Mouse (Mus musculus) liver, embryonic 14.5 days (tissue): ENCODE data around the gene Pex11a. TPM values are rescaled to one million over a fixed set of nuclear protein-coding genes. Genes with fewer than 3 reads are reported as not detected.
A peak's percentile ranks its signal among the peaks of the same experiment; 100 is the strongest.

Source experiments
- ATAC-seq: fragments of 200-750 bp; cut with Nextera tagmentation; 2 replicates; pipeline ENCODE4 v1.8.0; 2017; ENCODE audit warnings: moderate number of reproducible peaks, mild to moderate bottlenecking, moderate library complexity; ENCODE audit not compliant: insufficient read depth
- DNase-seq, 3 experiments: peaks; one replicate each; pipeline ENCODE4 v3.0.0-alpha.2; 2012 to 2013; ENCODE audit warnings: low read depth in 3 of 3, low spot score in 3 of 3
- H3K27ac ChIP-seq: fragments of 300-500 bp; sonication (generic); 2 replicates; pipeline ENCODE4 v1.5.1; 2014; ENCODE audit warnings: moderate library complexity, mild to moderate bottlenecking, control low read depth, inconsistent platforms
- H3K27me3 ChIP-seq: fragments of 300-500 bp; sonication (generic); 2 replicates; pipeline ENCODE4 v1.6.1; 2014; ENCODE audit warnings: mild to moderate bottlenecking, low read length, moderate library complexity; ENCODE audit not compliant: control insufficient read depth, insufficient read depth
- H3K36me3 ChIP-seq: fragments of 300-500 bp; sonication (generic); replicated peaks from 2 replicates; pipeline ENCODE4 v1.6.1; 2014; ENCODE audit warnings: low read depth; ENCODE audit not compliant: control insufficient read depth, insufficient read depth
- H3K4me1 ChIP-seq, 2 experiments: fragments of 200-500 bp in 1 of 2; fragments of 300-500 bp in 1 of 2; sonication (generic) in 1 of 2; replicated peaks; 2 replicates each; pipeline ENCODE4 v1.6.1; 2012 to 2014; ENCODE audit warnings: antibody characterized with exemption in 1 of 2, inconsistent platforms in 1 of 2, low read length in 1 of 2; ENCODE audit not compliant: control insufficient read depth in 2 of 2, insufficient read depth in 2 of 2
- H3K4me2 ChIP-seq: fragments of 300-500 bp; sonication (generic); 2 replicates; pipeline ENCODE4 v1.6.1; 2014; ENCODE audit warnings: low read depth, mild to moderate bottlenecking, control low read depth, moderate library complexity
- H3K4me3 ChIP-seq, 2 experiments: fragments of 200-500 bp in 1 of 2; fragments of 300-500 bp in 1 of 2; sonication (generic) in 1 of 2; 2 replicates each; pipeline ENCODE4 v1.5.1; 2012 to 2014; ENCODE audit warnings: low read depth in 2 of 2, low read length in 2 of 2, mild to moderate bottlenecking in 2 of 2, control low read depth in 1 of 2, inconsistent platforms in 1 of 2, moderate library complexity in 1 of 2; ENCODE audit not compliant: insufficient read depth in 1 of 2
- H3K9ac ChIP-seq: fragments of 300-500 bp; sonication (generic); replicated peaks from 2 replicates; pipeline ENCODE4 v1.6.1; 2014; ENCODE audit warnings: mild to moderate bottlenecking, control low read depth, moderate library complexity
- H3K9me3 ChIP-seq: fragments of 300-500 bp; sonication (generic); 2 replicates; pipeline ENCODE4 v1.6.1; 2016; ENCODE audit warnings: low read length, mixed read lengths; ENCODE audit not compliant: control insufficient read depth
- CTCF ChIP-seq: IDR thresholded peaks from 2 replicates; pipeline ENCODE4 v1.5.1; 2016; ENCODE audit warnings: antibody characterized with exemption, low read depth, control low read depth
- EP300 ChIP-seq: IDR thresholded peaks from 2 replicates; pipeline ENCODE4 v1.6.1; 2016; ENCODE audit warnings: antibody characterized with exemption, low read depth
- WGBS: fragments of 180-500 bp; shearing (Covaris S2); extraction: QIAGEN DNeasy Blood & Tissue Kit; methylation state at CpG from one replicate; pipeline ENCODE4 v1.1.7; 2014; ENCODE audit not compliant: insufficient replicate concordance; 5-methylcytosine and 5-hydroxymethylcytosine counted together
- polyA plus RNA-seq, 2 experiments: library from polyadenylated mRNA; depleted of rRNA in 1 of 2; stranded (reverse) in 1 of 2; unstranded in 1 of 2; fragments of >200 nt; fragmentation: Nextera tagmentation in 1 of 2; extraction: Ambion mirVana in 1 of 2; gene quantifications; 2 replicates each; pipeline versions ENCODE4 v1.2.1 to v1.2.3; 2012 to 2014

The Pex11a gene
- polyA plus RNA-seq, 2 experiments = 1.1 to 2.3 TPM

- Histone ChIP-seq H3K9ac (peak overlapping the region; percentile 13), H3K4me3 (peak overlapping the region; percentile 40), H3K9me3 (no peaks in the 10 kb centered on the region), H3K27ac (peak overlapping the region; percentile 50), H3K27me3 (no peaks in the 10 kb centered on the region), H3K4me1 (peaks cover 0 to 3% of the 10 kb centered on the region in 2 experiments; a peak in 1 of 4 replicates), H3K4me2 (peak overlapping the region; percentile 63), H3K36me3 (no peaks in the 10 kb centered on the region)
- ATAC-seq (peak; percentile 68), DNase-seq (peak in 2 of 3 experiments; percentile 32 to 36)
- TF ChIP-seq EP300 (no peak), CTCF (peak; percentile 93)
- 19% methylated on average over 16 of the region's 16 CpGs for WGBS
Measured at GRCm38 (mm10) chr7:79780647-79781626, 38.0 kb upstream of the Pex11a start.

GRCm38 (mm10) chr7:79771561-79772512, 28.9 kb upstream of the Pex11a start:
- DNase-seq = no peak
- Histone ChIP-seq H3K4me2 (no peak overlapping the region), H3K27ac (no peak overlapping the region), H3K9ac (no peak overlapping the region), H3K4me1 (no peaks in the 10 kb centered on the region), H3K27me3 (no peaks in the 10 kb centered on the region), H3K4me3 (no peak overlapping the region), H3K9me3 (no peaks in the 10 kb centered on the region), H3K36me3 (no peaks in the 10 kb centered on the region)
- WGBS = 47% methylated on average over 15 of the region's 15 CpGs
- no peak for TF ChIP-seq CTCF
- no peak for TF ChIP-seq EP300
- ATAC-seq = no peak

- no peaks in the 10 kb centered on the region for H3K36me3 ChIP-seq
- ATAC-seq = no peak
- no peak overlapping the region for H3K27ac ChIP-seq
- WGBS = 70% methylated on average over 3 of the region's 3 CpGs
- no peak for TF ChIP-seq EP300
- TF ChIP-seq CTCF = no peak
- DNase-seq = no peak
- no peak overlapping the region for H3K9ac ChIP-seq
- H3K27me3 ChIP-seq = no peaks in the 10 kb centered on the region
- no peak overlapping the region for H3K4me2 ChIP-seq
- H3K4me3 ChIP-seq = no peak overlapping the region
- H3K9me3 ChIP-seq = no peaks in the 10 kb centered on the region
- H3K4me1 ChIP-seq = no peaks in the 10 kb centered on the region
Measured at GRCm38 (mm10) chr7:79769664-79770063, 26.7 kb upstream of the Pex11a start.

- DNase-seq = no peak
- H3K4me3 ChIP-seq = no peak overlapping the region
- ATAC-seq = no peak
- H3K4me2 ChIP-seq = no peak overlapping the region
- no peak overlapping the region for H3K27ac ChIP-seq
- no peak overlapping the region for H3K9ac ChIP-seq
- no peaks in the 10 kb centered on the region for H3K9me3 ChIP-seq
- no peaks in the 10 kb centered on the region for H3K27me3 ChIP-seq
- no peaks in the 10 kb centered on the region for H3K4me1 ChIP-seq
- WGBS = 21% methylated on average over 1 of the region's 1 CpGs
- no peaks in the 10 kb centered on the region for H3K36me3 ChIP-seq
- TF ChIP-seq CTCF (no peak; the same call in 1 of the 2 replicates), EP300 (no peak)
Measured at GRCm38 (mm10) chr7:79765991-79766390, 23.1 kb upstream of the Pex11a start.
